Mouse (Mus musculus) CH12.LX (cell line): ENCODE data around the gene Gucy2d.

Experiments used
- CHD1 ChIP-seq: IDR thresholded peaks from 2 replicates; pipeline ENCODE4 v1.6.1; 2012; ENCODE audit warnings: low read depth, low read length, improper control_type of control experiment, inconsistent platforms
- CTCF ChIP-seq, 2 experiments: IDR thresholded peaks in 1 of 2; conservative IDR thresholded peaks in 1 of 2; 2 replicates each; pipeline ENCODE4 v1.5.1; 2011 to 2012; ENCODE audit warnings: low read depth in 2 of 2, low read length in 2 of 2, improper control_type of control experiment in 1 of 2, inconsistent platforms in 1 of 2, mild to moderate bottlenecking in 1 of 2, moderate library complexity in 1 of 2
- EP300 ChIP-seq: IDR thresholded peaks from 2 replicates; pipeline ENCODE4 v1.6.1; 2011; ENCODE audit warnings: low read length, improper control_type of control experiment
- JUN ChIP-seq: IDR thresholded peaks from 2 replicates; pipeline ENCODE4 v1.6.1; 2011; ENCODE audit warnings: low read depth, mild to moderate bottlenecking, low read length, improper control_type of control experiment, moderate library complexity; ENCODE audit not compliant: insufficient read depth
- KAT2A ChIP-seq: IDR thresholded peaks from 2 replicates; pipeline ENCODE4 v1.6.1; 2012; ENCODE audit warnings: low read length, improper control_type of control experiment, inconsistent platforms; ENCODE audit not compliant: insufficient replicate concordance
- MAX ChIP-seq: IDR thresholded peaks from 2 replicates; pipeline ENCODE4 v1.6.1; 2011; ENCODE audit warnings: low read length, improper control_type of control experiment
- POLR2A ChIP-seq: IDR thresholded peaks from 2 replicates; pipeline ENCODE4 v1.6.1; 2011; ENCODE audit warnings: low read depth, mild to moderate bottlenecking, improper control_type of control experiment, low read length
- RAD21 ChIP-seq: IDR thresholded peaks from 2 replicates; pipeline ENCODE4 v1.6.1; 2011; ENCODE audit warnings: low read depth, mild to moderate bottlenecking, low read length, improper control_type of control experiment, moderate library complexity
- ZKSCAN1 ChIP-seq: IDR thresholded peaks from 2 replicates; pipeline ENCODE4 v1.6.1; 2012; ENCODE audit warnings: low read depth, inconsistent platforms, low read length, improper control_type of control experiment, borderline replicate concordance
- ZNF384 ChIP-seq: IDR thresholded peaks from 2 replicates; pipeline ENCODE4 v1.6.1; 2012; ENCODE audit warnings: low read depth, low read length, improper control_type of control experiment, inconsistent platforms

- TF ChIP-seq CTCF (conservative IDR thresholded peaks at IDR 0.05 in 1 of 2, IDR thresholded peaks at IDR 0.05 in 1 of 2; ENCODE audit: low read depth in 2 of 2, low read length in 2 of 2) (no peak), POLR2A (no peak), ZKSCAN1 (no peak), KAT2A (no peak), EP300 (no peak), CHD1 (no peak), JUN (no peak), RAD21 (no peak), MAX (no peak), ZNF384 (no peak)
These were observed 60.9 kb downstream of the Gucy2d start for GRCm38 (mm10) chr7:98501078-98501477.
